Mouse (Mus musculus): ENCODE measurements around the gene Rpl41. TPM values are rescaled to one million over a fixed set of nuclear protein-coding genes. Genes with fewer than 3 reads are reported as not detected.
A peak's percentile ranks its signal among the peaks of the same experiment; 100 is the strongest.

The Rpl41 gene
- polyA plus RNA-seq, 1 experiment from 2014 or later = 2,836 TPM

GRCm38 (mm10) chr10:128502341-128502740 lies 46.8 kb downstream of the Rpl41 start:
- DNase-seq (ENCODE audit: low spot score) = no peak
- Histone ChIP-seq H3K9me3 (ENCODE audit: control insufficient read depth, low read length) (no peaks in the 10 kb centered on the region), H3K9ac (ENCODE audit: low read depth, low read length) (no peak overlapping the region), H3K4me2 (replicated peaks; ENCODE audit: low read depth, low read length) (no peak overlapping the region), H3K4me3 (ENCODE audit: low read depth, low read length) (no peak overlapping the region), H3K36me3 (ENCODE audit: control insufficient read depth, insufficient read depth, low read length) (no peaks in the 10 kb centered on the region), H3K4me1 (replicated peaks; ENCODE audit: control insufficient read depth, insufficient read depth, low read length) (0 out of 2 replicates have a peak, but pooled peaks cover 3% of the 10 kb centered on the region), H3K27me3 (ENCODE audit: control insufficient read depth, insufficient read depth, low read length) (no peaks in the 10 kb centered on the region), H3K27ac (ENCODE audit: low read depth, low read length) (no peak overlapping the region)
- 85% methylated on average over 5 of the region's 5 CpGs for whole genome bisulfite sequencing
- ATAC-seq (ENCODE audit: low FRiP score) = no peak

DNA sequence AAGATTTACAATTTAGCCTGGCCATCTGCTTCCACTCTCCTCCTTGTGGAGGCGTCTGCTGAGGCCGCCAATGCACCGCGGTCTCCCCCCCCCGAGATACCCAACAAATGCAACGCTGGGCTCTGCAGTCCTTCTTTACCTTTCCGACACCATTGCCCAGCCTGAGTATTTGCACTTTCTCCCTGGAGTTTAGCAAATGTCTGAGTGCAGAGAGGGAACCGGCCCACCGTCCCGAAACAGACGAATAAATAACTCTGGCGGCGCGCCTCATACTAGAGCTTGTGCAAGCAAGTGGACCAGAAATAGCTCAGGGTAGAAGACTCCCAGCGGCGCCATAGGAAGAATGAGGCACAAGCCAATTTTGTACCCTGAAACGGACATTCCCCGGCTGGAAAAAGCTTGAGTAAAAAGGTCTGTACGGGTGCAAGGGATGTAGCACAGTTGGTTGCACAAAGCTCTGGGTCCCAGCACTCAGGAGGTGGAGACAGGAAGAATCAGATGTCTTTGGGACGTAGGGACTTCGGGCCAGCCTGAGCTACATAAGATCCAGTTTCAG lies 49.9 kb downstream of the Rpl41 start:
- ATAC-seq (ENCODE audit: low FRiP score) (peak; percentile 43), DNase-seq (ENCODE audit: low spot score) (peak; percentile 65)
- H3K27ac ChIP-seq (ENCODE audit: low read depth, low read length) = peak overlapping the region; percentile 70
- peaks cover 9% of the 10 kb centered on the region for H3K4me1 ChIP-seq (replicated peaks; ENCODE audit: control insufficient read depth, insufficient read depth, low read length)
- WGBS = 3% methylated on average over 21 of the region's 21 CpGs
- H3K4me3 ChIP-seq (ENCODE audit: low read depth, low read length) = peak overlapping the region; percentile 52
- H3K9ac ChIP-seq (ENCODE audit: low read depth, low read length) = peak overlapping the region; percentile 61
- no peaks in the 10 kb centered on the region; the same call in 1 of the 2 replicates for H3K27me3 ChIP-seq (ENCODE audit: control insufficient read depth, insufficient read depth, low read length)
- no peaks in the 10 kb centered on the region; the same call in 1 of the 2 replicates for H3K36me3 ChIP-seq (ENCODE audit: control insufficient read depth, insufficient read depth, low read length)
- peak overlapping the region; percentile 69 for H3K4me2 ChIP-seq (replicated peaks; ENCODE audit: low read depth, low read length)
- H3K9me3 ChIP-seq (ENCODE audit: control insufficient read depth, low read length) = no peaks in the 10 kb centered on the region

- Histone ChIP-seq H3K9ac (ENCODE audit: low read depth, low read length) (peak within 1 kb of the TSS; percentile 61), H3K4me1 (replicated peaks; ENCODE audit: control insufficient read depth, insufficient read depth, low read length) (peaks cover 9% of the 10 kb centered on the region), H3K27ac (ENCODE audit: low read depth, low read length) (peak within 1 kb of the TSS; percentile 70), H3K9me3 (ENCODE audit: control insufficient read depth, low read length) (no peaks in the 10 kb centered on the region), H3K4me3 (ENCODE audit: low read depth, low read length) (peak within 1 kb of the TSS; percentile 52), H3K27me3 (ENCODE audit: control insufficient read depth, insufficient read depth, low read length) (no peaks in the 10 kb centered on the region; the same call in 1 of the 2 replicates), H3K4me2 (replicated peaks; ENCODE audit: low read depth, low read length) (peak within 1 kb of the TSS; percentile 69), H3K36me3 (ENCODE audit: control insufficient read depth, insufficient read depth, low read length) (no peaks in the 10 kb centered on the region; the same call in 1 of the 2 replicates)
- DNase-seq (ENCODE audit: low spot score) (peak; percentile 95), ATAC-seq (ENCODE audit: low FRiP score) (peak; percentile 86)
- under 1% methylated on average over 27 of the region's 27 CpGs for WGBS
Measured at GRCm38 (mm10) chr10:128498590-128498989, 50.5 kb downstream of the Rpl41 start, which contains the start of gene Myl6b. Gene Myl6b, minus strand, starts transcription at chr10:128498685.

Other genes with a start within 250 kb of the Rpl41 start
- 30.5 and 31.2 TPM in 2 replicates for gene Pan2, start 246.0 kb downstream of the Rpl41 start, polyA plus RNA-seq (2014; fragmentation: Nextera tagmentation; extraction: Ambion mirVana)
- gene Cnpy2, start 226.8 kb downstream of the Rpl41 start, polyA plus RNA-seq (2014; fragmentation: Nextera tagmentation; extraction: Ambion mirVana) = 229 and 245 TPM in 2 replicates
- 242 and 254 TPM in 2 replicates for gene Cs, start 211.6 kb downstream of the Rpl41 start, polyA plus RNA-seq (2014; fragmentation: Nextera tagmentation; extraction: Ambion mirVana)
- gene Coq10a, start 180.3 kb downstream of the Rpl41 start, polyA plus RNA-seq (2014; fragmentation: Nextera tagmentation; extraction: Ambion mirVana) = 23.8 and 24.5 TPM in 2 replicates
- gene Ankrd52, start 172.2 kb downstream of the Rpl41 start, polyA plus RNA-seq (2014; fragmentation: Nextera tagmentation; extraction: Ambion mirVana) = 9.5 and 12.3 TPM in 2 replicates
- not detected in 2 replicates for gene Slc39a5, start 148.1 kb downstream of the Rpl41 start, polyA plus RNA-seq (2014; fragmentation: Nextera tagmentation; extraction: Ambion mirVana)
- gene Nabp2, start 137.8 kb downstream of the Rpl41 start, polyA plus RNA-seq (2014; fragmentation: Nextera tagmentation; extraction: Ambion mirVana) = 125 and 130 TPM in 2 replicates
- gene Rnf41, start 137.6 kb downstream of the Rpl41 start, polyA plus RNA-seq (2014; fragmentation: Nextera tagmentation; extraction: Ambion mirVana) = 44.2 and 44.7 TPM in 2 replicates
- 126 and 170 TPM in 2 replicates for gene Smarcc2, start 90.1 kb downstream of the Rpl41 start, polyA plus RNA-seq (2014; fragmentation: Nextera tagmentation; extraction: Ambion mirVana)
- gene Myl6, start 55.2 kb downstream of the Rpl41 start, polyA plus RNA-seq (2014; fragmentation: Nextera tagmentation; extraction: Ambion mirVana) = 742 and 751 TPM in 2 replicates
- 3.3 and 4.2 TPM in 2 replicates for gene Myl6b, start 50.6 kb downstream of the Rpl41 start, polyA plus RNA-seq (2014; fragmentation: Nextera tagmentation; extraction: Ambion mirVana)
- gene Esyt1, start 23.4 kb downstream of the Rpl41 start, polyA plus RNA-seq (2014; fragmentation: Nextera tagmentation; extraction: Ambion mirVana) = 12.6 and 15.7 TPM in 2 replicates
- 14.1 and 15.0 TPM in 2 replicates for gene Zc3h10, start 1.5 kb downstream of the Rpl41 start, polyA plus RNA-seq (2014; fragmentation: Nextera tagmentation; extraction: Ambion mirVana)
- 220 and 243 TPM in 2 replicates for gene Pa2g4, start 16.7 kb upstream of the Rpl41 start, polyA plus RNA-seq (2014; fragmentation: Nextera tagmentation; extraction: Ambion mirVana)
- 4.6 and 7.0 TPM in 2 replicates for gene Erbb3, start 40.3 kb upstream of the Rpl41 start, polyA plus RNA-seq (2014; fragmentation: Nextera tagmentation; extraction: Ambion mirVana)
- 596 and 615 TPM in 2 replicates for gene Rps26, start 77.4 kb upstream of the Rpl41 start, polyA plus RNA-seq (2014; fragmentation: Nextera tagmentation; extraction: Ambion mirVana)
- gene Ikzf4, start 96.7 kb upstream of the Rpl41 start, polyA plus RNA-seq (2014; fragmentation: Nextera tagmentation; extraction: Ambion mirVana) = 4.3 and 4.9 TPM in 2 replicates
- gene Suox, start 124.8 kb upstream of the Rpl41 start, polyA plus RNA-seq (2014; fragmentation: Nextera tagmentation; extraction: Ambion mirVana) = 12.0 and 14.8 TPM in 2 replicates
- 76.0 and 83.0 TPM in 2 replicates for gene Rab5b, start 147.0 kb upstream of the Rpl41 start, polyA plus RNA-seq (2014; fragmentation: Nextera tagmentation; extraction: Ambion mirVana)
- gene Pmel, start 154.9 kb upstream of the Rpl41 start, polyA plus RNA-seq (2014; fragmentation: Nextera tagmentation; extraction: Ambion mirVana) = 4.5 and 5.8 TPM in 2 replicates
- 75.2 and 86.5 TPM in 2 replicates for gene Cdk2, start 155.7 kb upstream of the Rpl41 start, polyA plus RNA-seq (2014; fragmentation: Nextera tagmentation; extraction: Ambion mirVana)
- gene Dgka, start 195.6 kb upstream of the Rpl41 start, polyA plus RNA-seq (2014; fragmentation: Nextera tagmentation; extraction: Ambion mirVana) = 5.0 and 6.2 TPM in 2 replicates
- 44.5 and 48.3 TPM in 2 replicates for gene Pym1, start 198.6 kb upstream of the Rpl41 start, polyA plus RNA-seq (2014; fragmentation: Nextera tagmentation; extraction: Ambion mirVana)
- 0.27 and 0.49 TPM in 2 replicates for gene Mmp19, start 241.6 kb upstream of the Rpl41 start, polyA plus RNA-seq (2014; fragmentation: Nextera tagmentation; extraction: Ambion mirVana)